Mouse (Mus musculus) hindbrain, embryonic 14.5 days (tissue): Measurements from ENCODE around the gene Pqlc2. TPM values are rescaled to one million over a fixed set of nuclear protein-coding genes. Genes with fewer than 3 reads are reported as not detected.

Experiments
- ATAC-seq: fragments of 200-750 bp; cut with Nextera tagmentation; 2 replicates; pipeline ENCODE4 v1.8.0; 2017; ENCODE audit warnings: moderate number of reproducible peaks, mild to moderate bottlenecking, moderate TSS enrichment, moderate library complexity; ENCODE audit not compliant: low FRiP score
- DNase-seq: peaks from one replicate; pipeline ENCODE4 v3.0.0-alpha.2; 2015; ENCODE audit warnings: low spot score
- H3K27ac ChIP-seq: fragments of 300-500 bp; sonication (generic); 2 replicates; pipeline ENCODE4 v1.5.1; 2014; ENCODE audit warnings: mild to moderate bottlenecking, moderate library complexity
- H3K27me3 ChIP-seq: fragments of 300-500 bp; sonication (generic); 2 replicates; pipeline ENCODE4 v1.6.1; 2014; ENCODE audit warnings: mild to moderate bottlenecking, low read length, mixed read lengths; ENCODE audit not compliant: control insufficient read depth, insufficient read depth
- H3K36me3 ChIP-seq: fragments of 300-500 bp; sonication (generic); replicated peaks from 2 replicates; pipeline ENCODE4 v1.6.1; 2014; ENCODE audit not compliant: control insufficient read depth, insufficient read depth
- H3K4me1 ChIP-seq: fragments of 300-500 bp; sonication (generic); replicated peaks from 2 replicates; pipeline ENCODE4 v1.6.1; 2014; ENCODE audit warnings: antibody characterized with exemption, low read length, mixed read lengths; ENCODE audit not compliant: control insufficient read depth, insufficient read depth
- H3K4me2 ChIP-seq: fragments of 300-500 bp; sonication (generic); replicated peaks from 2 replicates; pipeline ENCODE4 v1.6.1; 2014; ENCODE audit warnings: mild to moderate bottlenecking, moderate library complexity
- H3K4me3 ChIP-seq: fragments of 300-500 bp; sonication (generic); replicated peaks from 2 replicates; pipeline ENCODE4 v1.5.1; 2014; ENCODE audit warnings: mild to moderate bottlenecking, low read length
- H3K9ac ChIP-seq: fragments of 300-500 bp; sonication (generic); 2 replicates; pipeline ENCODE4 v1.6.1; 2014
- H3K9me3 ChIP-seq: fragments of 300-500 bp; sonication (generic); 2 replicates; pipeline ENCODE4 v1.6.1; 2016; ENCODE audit warnings: low read length; ENCODE audit not compliant: control insufficient read depth
- WGBS: fragments of 180-500 bp; shearing (Covaris S2); extraction: QIAGEN DNeasy Blood & Tissue Kit; methylation state at CpG from one replicate; pipeline ENCODE4 v1.1.7; 2014; 5-methylcytosine and 5-hydroxymethylcytosine counted together
- polyA plus RNA-seq: library from polyadenylated mRNA; unstranded; fragments of >200 nt; fragmentation: Nextera tagmentation; extraction: Ambion mirVana; gene quantifications from 2 replicates; pipeline ENCODE4 v1.2.1, GENCODE M21; 2014

Pqlc2 gene
- polyA plus RNA-seq, 1 experiment from 2014 or later = 13.3 TPM

GRCm38 (mm10) chr4:139310899-139311701 is 592 bp upstream of the Pqlc2 start:
- H3K36me3 ChIP-seq = peaks cover 26% of the 10 kb centered on the region
- peak; percentile 72 for ATAC-seq
- peaks cover 19% of the 10 kb centered on the region for H3K4me1 ChIP-seq
- H3K27me3 ChIP-seq = no peaks in the 10 kb centered on the region; the same call in 1 of the 2 replicates
- 1% methylated on average over 50 of the region's 53 CpGs for WGBS
- H3K9me3 ChIP-seq = no peaks in the 10 kb centered on the region
- H3K4me3 ChIP-seq = peak overlapping the region; percentile 91
- peak overlapping the region; percentile 97 for H3K4me2 ChIP-seq
- peak overlapping the region; percentile 86 for H3K9ac ChIP-seq
- DNase-seq = no peak
- peak overlapping the region; percentile 71 for H3K27ac ChIP-seq

- Histone ChIP-seq H3K36me3 (peaks cover 26% of the 10 kb centered on the region), H3K4me3 (peak overlapping the region; percentile 91), H3K27ac (no peak overlapping the region), H3K9ac (peak overlapping the region; percentile 86), H3K9me3 (no peaks in the 10 kb centered on the region), H3K27me3 (no peaks in the 10 kb centered on the region; the same call in 1 of the 2 replicates), H3K4me2 (peak overlapping the region; percentile 97), H3K4me1 (peaks cover 19% of the 10 kb centered on the region)
- 22% methylated on average over 6 of the region's 6 CpGs for WGBS
- DNase-seq (no peak), ATAC-seq (no peak)
These were observed 857 bp downstream of the Pqlc2 start for GRCm38 (mm10) chr4:139309651-139310050.

- H3K9me3 ChIP-seq = no peaks in the 10 kb centered on the region
- 81% methylated on average over 5 of the region's 5 CpGs for WGBS
These were observed 2.6 kb downstream of the Pqlc2 start for GRCm38 (mm10) chr4:139307916-139308315.

GRCm38 (mm10) chr4:139305521-139305920 is 5.0 kb downstream of the Pqlc2 start:
- Histone ChIP-seq H3K9me3 (no peaks in the 10 kb centered on the region), H3K4me2 (no peak overlapping the region), H3K27me3 (no peaks in the 10 kb centered on the region), H3K27ac (no peak overlapping the region), H3K4me3 (no peak overlapping the region), H3K4me1 (peaks cover 10% of the 10 kb centered on the region), H3K9ac (no peak overlapping the region), H3K36me3 (peaks cover 42% of the 10 kb centered on the region)
- WGBS = 96% methylated on average over 3 of the region's 3 CpGs
- no peak for DNase-seq
- no peak for ATAC-seq

More at GRCm38 (mm10) chr4:139307916-139308315, 2.6 kb downstream of the Pqlc2 start:
- no peaks in the 10 kb centered on the region; the same call in 1 of the 2 replicates for H3K27me3 ChIP-seq
- H3K4me1 ChIP-seq = peaks cover 19% of the 10 kb centered on the region
- DNase-seq = no peak
- H3K4me2 ChIP-seq = no peak overlapping the region
- H3K9ac ChIP-seq = no peak overlapping the region
- H3K36me3 ChIP-seq = peaks cover 21% of the 10 kb centered on the region
- no peak overlapping the region for H3K27ac ChIP-seq
- no peak for ATAC-seq
- H3K4me3 ChIP-seq = no peak overlapping the region

- no peak overlapping the region for H3K4me3 ChIP-seq
- peaks cover 67% of the 10 kb centered on the region for H3K36me3 ChIP-seq
- H3K27me3 ChIP-seq = no peaks in the 10 kb centered on the region
- DNase-seq = no peak
- ATAC-seq = no peak
- no peak overlapping the region for H3K27ac ChIP-seq
- H3K9me3 ChIP-seq = no peaks in the 10 kb centered on the region
- H3K4me1 ChIP-seq = no peaks in the 10 kb centered on the region
- 71% methylated on average over 5 of the region's 5 CpGs for WGBS
- H3K9ac ChIP-seq = no peak overlapping the region
- H3K4me2 ChIP-seq = no peak overlapping the region
These were observed 8.3 kb downstream of the Pqlc2 start for GRCm38 (mm10) chr4:139302241-139302640.

- peaks cover 67% of the 10 kb centered on the region for H3K36me3 ChIP-seq
- no peaks in the 10 kb centered on the region for H3K9me3 ChIP-seq
- no peak for DNase-seq
- H3K9ac ChIP-seq = no peak overlapping the region
- no peak overlapping the region for H3K27ac ChIP-seq
- 90% methylated on average over 8 of the region's 8 CpGs for WGBS
- no peak for ATAC-seq
- H3K27me3 ChIP-seq = no peaks in the 10 kb centered on the region
- H3K4me1 ChIP-seq = no peaks in the 10 kb centered on the region
- no peak overlapping the region for H3K4me3 ChIP-seq
- H3K4me2 ChIP-seq = no peak overlapping the region
These were observed 8.7 kb downstream of the Pqlc2 start for GRCm38 (mm10) chr4:139301780-139302179.

GRCm38 (mm10) chr4:139298671-139299366 is 11.7 kb downstream of the Pqlc2 start:
- ATAC-seq (no peak), DNase-seq (no peak)
- Histone ChIP-seq H3K4me1 (no peaks in the 10 kb centered on the region), H3K9me3 (no peaks in the 10 kb centered on the region), H3K9ac (no peak overlapping the region), H3K27me3 (no peaks in the 10 kb centered on the region), H3K4me2 (no peak overlapping the region), H3K36me3 (peaks cover 51% of the 10 kb centered on the region), H3K4me3 (no peak overlapping the region), H3K27ac (no peak overlapping the region)
- WGBS = 86% methylated on average over 12 of the region's 12 CpGs

- no peaks in the 10 kb centered on the region for H3K27me3 ChIP-seq
- ATAC-seq = no peak
- H3K9me3 ChIP-seq = no peaks in the 10 kb centered on the region
- no peak for DNase-seq
- 87% methylated on average over 4 of the region's 4 CpGs for WGBS
- peaks cover 51% of the 10 kb centered on the region for H3K36me3 ChIP-seq
- H3K27ac ChIP-seq = no peak overlapping the region
- no peak overlapping the region for H3K9ac ChIP-seq
- H3K4me1 ChIP-seq = no peaks in the 10 kb centered on the region
- no peak overlapping the region for H3K4me2 ChIP-seq
- no peak overlapping the region for H3K4me3 ChIP-seq
These were observed 12.9 kb downstream of the Pqlc2 start for GRCm38 (mm10) chr4:139297566-139297965.

GRCm38 (mm10) chr4:139292038-139292437 is 18.5 kb downstream of the Pqlc2 start:
- H3K9me3 ChIP-seq = no peaks in the 10 kb centered on the region
- H3K4me3 ChIP-seq = no peak overlapping the region
- no peaks in the 10 kb centered on the region for H3K27me3 ChIP-seq
- H3K4me2 ChIP-seq = no peak overlapping the region
- no peak overlapping the region for H3K27ac ChIP-seq
- ATAC-seq (no peak), DNase-seq (no peak)
- no peak overlapping the region for H3K9ac ChIP-seq
- H3K4me1 ChIP-seq = no peaks in the 10 kb centered on the region
- H3K36me3 ChIP-seq = peaks cover 36% of the 10 kb centered on the region
- WGBS = 98% methylated on average over 5 of the region's 5 CpGs
